Mouse (Mus musculus): ENCODE data around the gene B4galt5.
A peak's percentile ranks its signal among the peaks of the same experiment; 100 is the strongest.

The B4galt5 gene

DNA sequence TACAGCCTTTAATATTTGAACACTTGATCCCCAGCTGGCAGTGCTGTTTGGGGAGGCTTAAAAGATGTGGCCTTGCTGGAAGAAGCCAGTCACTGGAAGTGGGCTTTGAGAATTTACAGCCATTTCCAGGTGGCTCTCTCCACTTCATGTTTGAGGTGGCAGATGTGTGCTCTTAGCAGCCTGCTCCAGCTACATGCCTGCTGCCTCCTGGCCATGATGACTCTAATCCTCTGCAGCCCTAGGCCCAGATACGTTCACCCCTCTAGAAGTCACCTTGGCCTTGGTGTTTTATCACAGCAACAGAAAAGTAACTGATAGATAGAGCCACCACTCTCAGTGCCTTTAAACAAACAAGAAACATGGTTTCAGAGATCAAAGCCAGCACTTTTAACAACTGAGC is 46.3 kb downstream of the B4galt5 start:
- peak; percentile 1 for DNase-seq

DNA sequence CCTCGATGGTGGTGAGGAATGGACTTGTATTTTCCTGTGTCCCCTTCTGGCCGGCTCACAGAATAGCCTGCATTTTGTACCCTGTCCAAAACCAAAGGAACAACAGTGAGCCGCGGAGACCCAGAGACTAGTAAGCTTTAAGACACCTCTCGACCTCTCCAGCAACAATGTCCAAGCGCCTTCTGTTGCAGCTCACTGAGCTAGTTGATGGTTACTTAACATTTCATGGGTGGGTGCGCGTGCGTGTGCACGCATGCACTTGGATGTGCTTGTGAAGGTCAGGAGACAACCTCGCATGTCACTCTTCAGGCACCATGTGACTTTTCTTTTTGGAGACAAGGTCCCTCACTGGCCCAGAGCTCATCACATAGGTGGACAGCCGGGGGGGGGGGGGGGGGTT is 47.0 kb downstream of the B4galt5 start:
- DNase-seq, result peak; percentile 1

DNA sequence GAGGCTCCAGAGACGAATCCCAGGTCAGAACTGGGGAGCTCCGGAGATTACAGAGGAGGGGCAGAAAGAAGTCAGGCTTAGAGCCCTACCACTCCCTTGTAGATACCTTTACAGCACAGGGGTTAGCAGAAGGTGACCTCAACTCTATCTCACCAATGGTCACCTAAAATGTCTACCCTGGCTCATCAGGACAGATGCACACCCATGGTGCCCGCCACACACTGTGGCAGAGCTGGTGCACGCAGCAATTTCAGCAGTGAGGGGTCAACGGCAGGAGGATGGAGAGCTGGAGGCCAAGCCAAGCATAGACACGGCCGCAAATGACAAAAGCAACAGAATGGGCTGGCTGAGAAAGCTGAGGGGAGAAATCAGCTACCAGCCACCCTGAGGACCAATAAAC is 47.4 kb downstream of the B4galt5 start:
- DNase-seq, result peak; percentile 1 to 2

DNA sequence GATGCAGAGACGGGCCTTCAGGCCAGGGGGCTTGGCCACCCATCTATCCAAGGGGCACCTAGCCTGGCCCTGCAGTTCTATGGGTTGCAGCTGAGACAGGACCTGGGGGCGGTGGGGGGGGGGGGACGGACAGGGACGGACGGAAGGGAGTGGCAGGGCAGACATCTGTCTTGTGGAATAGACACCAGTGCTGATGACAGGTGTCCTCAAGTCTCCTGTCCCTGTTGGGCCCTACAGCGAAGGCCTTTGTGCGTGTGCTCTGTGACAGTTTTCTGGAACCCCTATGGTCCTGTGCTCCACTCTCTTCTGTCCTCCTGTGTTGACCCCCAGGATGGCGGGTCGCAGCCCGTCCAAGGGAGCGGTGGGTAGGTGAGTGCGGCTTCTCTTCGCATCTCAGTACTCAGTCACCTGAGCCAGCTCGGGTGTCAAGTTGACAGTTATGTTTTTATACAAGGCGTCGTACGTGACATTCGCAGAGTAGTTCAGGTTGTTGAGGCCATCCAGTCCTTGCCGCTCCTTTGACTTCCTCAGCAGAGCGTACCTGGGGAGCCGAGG is 48.0 kb downstream of the B4galt5 start:
- peak; percentile 0 to 7 for DNase-seq

DNA sequence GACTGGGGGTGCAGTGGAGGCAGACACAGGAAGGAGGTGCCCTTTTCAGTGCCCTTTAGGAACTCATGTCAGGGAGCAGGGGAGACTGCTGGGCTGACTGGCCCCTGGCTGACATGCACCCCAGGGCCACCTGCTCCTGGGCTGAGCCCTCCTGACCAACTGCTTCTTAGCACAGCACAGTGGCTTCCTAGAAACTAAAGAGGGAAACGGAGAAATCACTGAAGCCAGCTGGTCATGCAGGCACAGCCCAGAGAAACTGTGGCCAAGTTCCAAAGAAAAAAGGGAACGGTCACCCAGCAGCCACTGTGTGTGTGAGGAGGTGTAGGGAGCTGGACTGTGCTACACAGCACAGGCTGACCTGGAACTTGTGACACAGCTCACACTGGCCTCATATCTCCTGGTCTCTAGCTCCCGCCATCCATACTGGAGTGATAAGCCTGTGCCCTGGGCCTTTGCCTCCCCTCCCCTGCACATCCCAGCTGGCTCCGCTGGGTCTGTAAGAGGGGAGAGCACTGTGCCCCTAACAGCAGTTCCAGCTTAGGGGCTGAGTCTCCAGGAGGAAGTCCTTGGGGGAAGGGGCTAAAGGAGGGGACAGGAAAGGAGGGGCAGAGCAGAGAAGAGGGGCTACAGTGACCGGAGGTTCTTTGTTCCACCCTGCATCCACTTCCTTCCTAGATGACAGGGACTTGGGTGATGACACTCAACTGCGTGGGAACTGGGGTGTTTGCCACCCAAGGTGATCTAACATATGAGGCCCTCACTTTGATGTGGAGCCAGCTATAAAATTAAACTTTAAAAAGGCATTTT is 48.9 kb downstream of the B4galt5 start:
- peak; percentile 41 to 52 for DNase-seq

DNA sequence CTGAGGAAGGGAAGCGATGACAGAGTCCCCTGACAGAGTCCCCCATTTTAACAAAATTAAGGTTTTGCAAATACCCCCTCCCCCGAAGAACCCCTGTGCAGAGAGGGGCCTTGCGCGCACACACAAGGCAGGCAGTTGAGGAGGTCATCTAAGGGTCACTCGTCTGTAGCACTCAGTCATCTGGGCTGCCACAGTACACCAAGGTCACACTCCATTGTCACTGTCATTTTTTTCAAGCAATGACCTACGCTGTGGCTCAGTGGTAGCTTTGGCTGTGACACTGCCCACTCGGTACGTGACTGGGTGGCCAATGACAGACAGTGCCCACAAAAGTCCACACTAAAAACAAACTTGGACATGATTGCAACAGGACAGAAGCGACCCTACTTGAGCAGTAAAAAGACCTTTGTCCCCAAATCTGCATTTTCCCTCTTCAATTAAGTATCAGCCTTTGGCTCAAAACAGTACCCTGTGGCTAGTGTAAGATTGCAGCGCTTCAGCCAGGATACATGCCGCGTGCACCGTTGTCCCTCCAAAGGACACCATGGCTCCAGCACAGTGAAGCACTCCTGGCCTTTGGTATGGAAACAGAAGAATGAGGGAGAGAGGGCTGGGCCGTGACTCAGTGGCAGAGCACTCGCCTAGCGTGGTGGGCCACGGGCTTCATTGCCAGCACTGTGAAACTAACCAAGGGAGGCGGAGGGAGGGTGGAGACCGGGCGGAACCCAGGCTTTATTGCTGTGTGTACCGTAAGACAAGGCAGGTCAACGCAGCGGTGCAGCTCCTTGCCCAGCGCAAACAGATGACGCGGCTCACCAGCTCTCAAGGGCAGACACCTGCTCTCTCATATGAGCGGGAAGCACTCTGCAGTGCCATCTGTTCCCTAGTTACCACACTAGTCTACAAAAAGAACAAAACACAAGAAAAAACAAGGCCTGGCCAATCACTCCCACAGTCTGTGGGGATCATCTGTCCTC is 50.0 kb downstream of the B4galt5 start:
- peak; percentile 72 for DNase-seq

DNA sequence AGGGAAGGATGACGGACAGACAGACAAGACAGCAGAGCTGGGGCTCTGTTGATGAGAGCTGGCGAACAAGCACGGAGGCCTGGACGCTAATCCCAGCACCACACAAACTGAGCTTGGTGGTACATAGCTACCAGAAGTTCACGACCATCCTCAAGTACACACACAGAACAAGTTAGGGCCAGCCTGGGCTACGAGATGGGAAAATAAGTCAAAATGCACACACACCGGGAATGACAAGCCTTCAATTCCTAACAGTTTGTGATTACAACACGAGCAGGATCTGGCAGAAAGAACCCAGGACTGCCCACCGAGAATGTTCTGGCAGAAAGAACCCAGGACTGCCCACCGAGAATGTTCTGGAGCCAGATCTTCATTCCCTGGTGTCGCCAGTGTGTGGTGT is 51.0 kb downstream of the B4galt5 start:
- peak; percentile 3 to 5 for DNase-seq

DNA sequence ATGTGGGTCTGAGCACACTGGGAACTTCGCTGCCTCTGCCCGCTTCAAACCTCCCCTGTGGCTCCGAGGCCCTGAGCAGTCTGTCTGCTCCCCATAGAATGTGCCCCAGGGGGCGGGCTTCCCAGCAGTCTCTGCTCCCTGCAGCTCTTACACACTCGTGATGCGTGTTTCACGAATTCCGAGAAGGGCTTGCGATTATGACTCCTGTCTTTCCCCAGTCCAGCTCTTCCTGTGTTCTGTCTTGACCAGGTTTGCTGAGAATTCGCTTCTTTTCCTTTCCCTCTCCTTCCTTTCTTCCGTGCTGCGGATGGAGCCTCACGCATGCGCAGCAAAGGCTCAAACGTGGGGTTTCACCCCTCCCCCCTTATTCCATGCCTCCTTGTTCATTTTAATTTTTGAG is 54.1 kb downstream of the B4galt5 start:
- DNase-seq, result peak; percentile 2 to 3

DNA sequence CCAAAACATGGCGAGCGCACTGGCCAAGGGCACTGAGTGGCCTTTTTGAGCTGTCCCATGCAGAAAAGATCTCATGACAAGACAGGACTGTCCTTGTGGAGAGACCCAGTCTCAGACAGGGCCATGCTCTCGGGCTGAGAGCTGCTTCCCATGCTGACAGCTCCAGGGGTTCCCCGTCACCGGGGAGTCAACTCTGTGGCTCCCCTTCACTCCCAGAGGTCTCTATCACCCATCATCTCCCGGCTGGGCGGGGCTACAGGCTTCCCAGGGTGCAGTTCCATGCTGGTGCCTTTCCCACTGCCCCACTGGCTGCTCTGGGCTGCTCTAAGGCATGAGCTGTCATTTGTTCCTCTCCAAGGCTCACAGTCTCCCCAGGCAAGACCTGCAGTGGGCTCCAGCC is 54.8 kb downstream of the B4galt5 start:
- peak; percentile 1 to 2 for DNase-seq

DNA sequence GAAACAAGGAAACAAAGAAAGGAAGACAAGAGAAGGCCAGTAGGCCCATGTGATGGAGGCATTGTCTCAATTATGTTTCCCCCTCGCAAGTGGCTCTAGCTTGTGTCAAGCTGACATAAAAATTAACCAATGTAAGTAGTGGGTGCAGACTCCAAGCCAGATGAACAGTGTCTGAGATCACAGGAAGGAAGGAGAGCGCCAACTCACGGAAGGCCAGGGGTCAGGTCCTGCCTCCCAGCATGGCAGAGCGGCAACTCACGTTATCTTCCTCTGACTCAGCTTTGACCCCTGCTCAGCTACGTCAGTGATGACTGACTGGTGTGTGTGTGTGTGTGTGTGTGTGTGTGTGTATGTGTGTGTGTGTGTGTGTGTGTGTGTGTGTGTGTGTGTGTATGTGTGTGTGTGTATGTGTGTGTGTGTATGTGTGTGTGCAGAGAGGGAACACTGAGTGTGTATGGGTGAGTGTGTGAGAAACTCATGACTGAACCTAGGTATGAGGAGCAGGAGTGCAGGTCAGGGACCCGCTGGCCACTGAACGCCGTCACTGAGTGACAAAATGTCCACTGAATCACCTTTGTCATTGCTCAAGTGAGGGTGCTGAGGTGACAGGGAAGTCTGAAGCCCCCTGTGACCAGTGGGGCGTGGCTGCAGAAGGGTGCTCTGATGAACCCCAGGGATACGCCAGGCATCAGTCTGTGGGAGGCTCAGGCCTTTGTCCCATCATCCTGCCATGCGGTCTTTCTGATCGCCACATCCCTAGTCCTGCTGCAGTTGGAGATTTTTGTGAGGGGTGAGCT is 55.5 kb downstream of the B4galt5 start:
- DNase-seq, result peak; percentile 0 to 1

DNA sequence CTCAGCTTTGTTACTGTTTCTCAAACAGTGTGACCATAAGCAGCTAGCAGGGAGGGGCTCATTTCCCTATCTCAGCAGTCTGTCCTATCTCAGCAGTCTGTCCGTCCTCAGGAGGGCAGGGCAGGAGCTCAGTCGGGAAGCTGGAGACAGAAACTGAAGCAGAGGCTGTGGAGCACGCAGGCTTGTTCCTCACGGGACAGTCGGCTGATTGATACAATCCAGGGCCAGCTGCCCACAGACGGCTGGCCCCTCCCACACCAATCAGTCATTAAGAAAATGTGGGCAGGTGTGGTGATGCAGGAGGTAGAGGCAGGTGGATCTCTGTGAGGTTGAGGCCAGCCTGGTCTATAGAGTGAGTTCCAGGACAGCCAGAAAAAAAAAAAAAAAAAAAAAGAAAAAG is 56.1 kb downstream of the B4galt5 start:
- peak; percentile 1 for DNase-seq

DNA sequence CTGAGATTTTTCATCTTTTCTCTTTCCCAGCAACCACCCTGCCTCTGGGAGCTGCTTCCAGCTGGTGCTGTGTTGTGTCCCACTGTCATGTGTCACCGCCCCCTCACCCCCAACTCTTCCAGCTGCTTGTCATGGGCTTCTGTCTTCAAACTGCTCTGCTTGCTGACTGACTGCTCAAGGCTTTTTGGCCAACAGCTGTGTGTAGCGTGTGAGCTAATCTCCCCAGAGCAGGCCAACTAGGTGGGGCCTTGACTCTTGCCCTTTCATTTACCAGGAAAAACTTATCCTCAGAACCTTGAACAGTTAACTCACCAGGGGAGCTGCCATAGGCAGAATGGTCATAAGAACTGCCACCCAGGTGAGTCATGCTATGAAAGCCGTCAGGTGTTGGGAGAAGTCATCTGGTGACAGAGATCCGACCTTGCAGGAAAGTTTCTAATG is 56.8 kb downstream of the B4galt5 start:
- DNase-seq, result peak; percentile 0 to 1

DNA sequence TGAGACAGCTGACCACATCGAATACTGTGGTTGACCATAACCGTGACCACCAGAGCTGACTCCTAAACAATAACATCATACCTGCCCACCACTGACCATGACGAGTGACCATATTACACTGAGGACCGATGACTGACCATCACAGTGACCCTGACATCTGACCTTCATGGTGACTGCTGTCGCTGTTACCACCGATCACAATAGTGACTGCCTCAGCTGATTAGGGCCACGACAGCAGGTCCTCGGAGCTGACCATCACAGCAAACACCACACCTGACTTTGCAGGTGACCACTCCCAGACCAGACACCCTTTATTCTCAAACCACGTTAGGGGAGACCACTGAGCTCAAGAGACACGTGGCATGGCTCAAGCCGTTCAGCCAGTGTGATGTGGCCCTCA is 57.3 kb downstream of the B4galt5 start:
- peak; percentile 0 to 1 for DNase-seq

DNA sequence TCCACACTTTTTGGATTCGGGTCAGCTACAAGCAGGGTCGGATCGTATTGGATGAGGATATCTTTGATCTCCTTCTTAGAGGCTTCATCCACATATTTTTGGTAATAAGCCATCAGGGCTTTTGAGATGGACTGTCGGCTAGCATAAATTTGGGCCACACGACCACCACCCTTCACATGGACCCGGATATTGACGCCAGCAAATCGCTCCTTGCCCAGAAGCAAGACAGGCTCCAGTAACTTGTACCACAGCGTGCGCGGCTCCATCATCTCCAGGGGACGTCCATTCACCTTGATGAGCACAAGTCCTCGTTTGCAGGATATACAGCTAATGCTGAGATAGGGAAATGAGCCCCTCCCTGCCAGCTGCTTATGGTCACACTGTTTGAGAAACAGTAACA is 67.5 kb downstream of the B4galt5 start:
- DNase-seq, result peak in 1 of 2 experiments; percentile 10

DNA sequence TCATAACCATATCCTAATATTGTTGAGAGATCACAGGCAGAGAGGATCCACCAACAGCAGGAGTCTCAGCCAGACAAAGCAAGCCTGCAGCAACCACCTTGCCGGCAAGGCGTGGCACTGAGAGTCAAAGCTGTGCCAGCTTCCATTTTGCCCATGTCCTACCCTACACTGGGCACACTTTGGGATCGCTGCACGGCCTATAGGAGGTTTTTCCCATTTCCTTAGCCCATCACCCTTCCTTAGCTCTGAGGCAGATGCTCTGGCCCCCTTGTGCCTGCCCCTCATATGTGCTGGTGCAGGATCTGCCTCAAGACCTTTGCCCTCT is 68.0 kb downstream of the B4galt5 start:
- no peak for DNase-seq

DNA sequence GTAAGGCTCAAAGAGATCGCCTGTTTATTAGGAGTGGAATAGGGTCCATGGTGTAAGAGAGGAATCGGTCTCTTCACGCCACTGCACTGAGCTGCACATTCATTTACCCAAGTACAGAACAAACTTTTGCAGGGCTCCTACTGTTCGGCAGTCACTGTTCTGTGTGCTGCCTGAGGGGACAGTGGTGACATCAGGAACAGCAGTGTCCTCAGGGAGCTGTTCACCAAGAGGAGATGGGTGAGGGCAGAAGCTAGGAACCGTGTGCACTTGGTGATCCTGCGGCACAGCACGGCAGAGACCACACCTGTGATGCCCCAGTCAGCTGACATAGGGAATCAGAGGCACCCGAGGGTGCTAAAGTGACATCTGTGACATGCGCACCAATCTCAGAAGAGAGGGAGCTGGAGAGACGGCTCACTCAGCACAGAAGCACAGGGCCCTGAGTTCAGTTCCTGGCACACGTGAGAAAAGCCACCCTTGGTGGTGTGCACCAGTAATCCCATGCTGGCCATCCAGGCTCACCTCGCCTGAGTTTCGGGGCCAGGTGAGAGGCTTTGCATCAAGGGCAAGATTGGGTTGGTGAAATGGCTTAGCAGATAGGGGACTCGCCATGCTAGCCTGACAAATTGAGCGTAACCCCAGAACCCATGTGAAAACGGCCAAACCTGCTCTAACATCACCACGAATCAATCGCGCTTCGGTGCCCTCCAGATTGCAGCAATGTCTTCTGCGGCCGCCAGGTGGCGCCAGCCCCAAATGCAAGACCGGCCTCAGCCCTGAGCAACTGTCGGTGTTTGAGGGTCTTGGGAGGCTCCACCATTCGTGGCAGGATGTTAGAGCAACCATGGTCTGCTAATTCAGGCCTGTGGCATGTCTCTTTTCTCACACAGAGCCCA is 68.6 kb downstream of the B4galt5 start:
- peak; percentile 85 to 92 for DNase-seq

DNA sequence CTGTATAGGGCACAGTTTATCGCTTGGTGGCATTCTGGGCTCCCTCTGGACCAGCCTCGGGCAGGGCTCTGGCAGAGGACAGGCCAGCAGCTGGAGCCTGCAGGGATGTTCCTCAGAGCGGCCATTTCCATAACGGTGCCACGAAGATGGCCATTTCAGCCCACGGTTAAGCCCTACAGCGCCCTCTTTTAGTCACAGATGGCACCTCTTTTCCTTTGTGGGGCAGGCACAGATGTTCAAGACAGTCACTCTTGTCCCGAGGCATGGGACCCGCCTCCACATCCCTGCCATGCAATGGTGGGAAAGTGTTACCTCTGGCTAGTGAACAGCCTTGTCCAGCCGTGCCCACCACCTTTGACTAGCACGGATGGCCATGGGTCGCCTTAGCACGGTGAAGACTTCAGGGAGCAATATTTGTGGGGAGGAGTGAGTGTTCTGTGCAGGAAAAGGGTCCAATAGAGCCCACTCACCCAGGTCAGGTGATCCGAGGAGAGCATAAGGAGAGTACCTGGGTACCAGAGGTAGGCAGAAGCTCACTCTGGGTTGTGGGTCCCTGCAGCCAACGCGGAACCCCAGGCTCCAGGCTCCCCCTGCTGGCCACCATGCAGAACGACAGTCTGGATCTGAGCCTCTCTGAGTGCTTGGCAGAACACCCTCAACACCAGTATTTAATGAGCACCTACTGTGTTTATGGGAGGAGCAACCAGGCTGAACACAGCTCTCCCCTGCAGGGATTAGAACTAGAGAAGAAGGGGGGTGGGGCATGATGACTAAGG is 70.0 kb downstream of the B4galt5 start:
- peak; percentile 72 to 74 for DNase-seq

DNA sequence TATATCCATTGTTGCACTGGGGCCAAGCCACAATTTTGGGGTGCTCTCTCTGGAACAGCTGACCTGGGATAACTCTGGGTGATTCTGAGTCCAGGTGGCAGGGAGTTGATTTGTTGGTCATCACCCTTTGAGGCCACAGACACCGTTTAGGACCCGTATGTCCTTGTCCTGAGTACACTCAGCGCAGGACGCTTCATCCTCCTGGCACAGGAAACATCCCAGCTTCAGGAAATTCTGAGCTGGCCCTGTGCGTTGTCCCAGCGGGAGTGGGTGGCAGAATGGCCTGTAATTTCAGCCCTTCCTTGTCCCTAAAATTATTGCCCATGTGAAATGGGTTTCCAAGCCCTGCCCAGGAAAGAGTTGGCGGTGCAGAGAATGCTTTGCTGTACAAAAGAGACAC is 71.0 kb downstream of the B4galt5 start:
- DNase-seq, result no peak

DNA sequence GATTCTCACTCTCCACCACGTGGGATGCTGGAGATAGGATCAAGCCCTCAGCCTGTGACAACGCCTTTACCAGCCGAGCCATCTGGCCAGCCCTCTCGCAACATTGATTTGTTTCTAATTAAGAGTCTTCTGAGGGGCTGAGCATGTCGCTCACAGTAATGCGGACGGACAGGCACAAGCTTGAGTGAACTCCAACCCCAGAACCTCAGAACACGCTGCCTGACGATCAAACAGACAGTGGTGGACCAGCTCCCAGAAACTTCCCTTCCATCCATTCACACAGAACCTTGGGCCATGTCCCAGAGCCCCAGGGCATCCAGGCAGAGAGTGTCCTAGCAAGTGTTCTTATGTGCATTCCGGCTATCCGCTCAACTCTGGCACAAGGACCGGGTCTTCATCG is 72.0 kb downstream of the B4galt5 start:
- no peak for DNase-seq

DNA sequence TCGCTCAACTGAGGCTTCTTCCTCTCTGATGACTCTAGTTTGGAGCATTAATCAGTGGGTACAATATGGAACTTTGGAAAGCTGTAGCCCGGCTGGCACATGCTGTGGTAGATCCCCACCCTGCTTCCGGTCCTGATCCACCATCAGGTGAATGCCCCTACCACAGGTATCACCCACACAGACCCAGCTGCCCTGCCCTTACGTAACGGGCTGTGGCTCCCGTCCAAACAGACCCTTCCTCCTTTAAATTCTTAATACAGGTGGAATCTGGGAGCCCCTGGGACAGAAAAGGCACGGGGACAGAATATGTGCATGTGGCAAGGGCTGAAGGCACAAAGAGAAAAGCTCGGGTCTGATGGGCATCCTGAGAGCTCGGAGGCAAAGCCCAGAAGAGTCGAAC is 73.1 kb downstream of the B4galt5 start:
- no peak for DNase-seq
